Mouse (Mus musculus): ENCODE results near the gene Ndel1.

The Ndel1 gene

DNA sequence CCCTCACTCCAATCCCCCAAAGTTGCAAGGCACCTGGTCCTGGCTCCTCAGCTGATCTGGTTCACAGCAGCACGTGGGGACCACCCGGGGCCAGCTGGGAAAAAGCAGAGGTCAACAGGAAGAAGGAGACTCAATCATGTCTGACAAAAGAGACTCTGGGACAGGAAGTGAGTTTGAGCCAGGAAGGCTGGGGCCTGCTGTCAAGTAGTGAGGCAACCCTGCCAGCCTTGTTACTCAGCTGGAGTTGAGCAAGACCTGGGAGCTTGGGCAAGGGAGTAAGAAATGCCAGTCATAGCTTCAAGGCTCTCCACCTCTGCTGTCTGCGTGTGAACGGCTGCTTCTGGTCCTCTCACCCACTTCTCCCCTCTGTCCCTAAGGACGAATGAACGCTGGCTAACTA is at the start of gene Ndel1:
Gene Ndel1 (minus strand): TSS at position 111 of the 400 bp plus-strand sequence.
- DNase-seq (ENCODE audit: low read depth, low spot score) = no peak

DNA sequence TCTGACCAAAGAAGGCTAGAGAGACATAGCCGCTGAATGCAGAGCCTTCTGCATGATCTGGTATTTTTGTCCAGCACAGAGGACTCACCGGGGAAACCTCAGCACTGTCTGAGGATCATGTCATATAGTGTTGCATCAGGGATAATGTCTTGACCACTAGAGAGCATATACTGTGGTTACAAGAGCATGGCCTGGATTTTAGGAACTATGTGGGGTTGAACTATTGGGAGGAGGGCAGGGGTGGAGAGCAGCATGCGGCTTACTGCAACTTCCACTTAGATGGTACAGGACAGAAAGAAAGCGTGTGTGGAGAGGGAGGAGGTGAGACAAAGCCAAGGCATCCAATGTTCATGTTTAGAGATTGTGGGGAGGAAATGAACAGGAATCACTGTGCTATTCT is 42.9 kb upstream of the Ndel1 start:
- no peak for DNase-seq (ENCODE audit: low read depth, low spot score)

DNA sequence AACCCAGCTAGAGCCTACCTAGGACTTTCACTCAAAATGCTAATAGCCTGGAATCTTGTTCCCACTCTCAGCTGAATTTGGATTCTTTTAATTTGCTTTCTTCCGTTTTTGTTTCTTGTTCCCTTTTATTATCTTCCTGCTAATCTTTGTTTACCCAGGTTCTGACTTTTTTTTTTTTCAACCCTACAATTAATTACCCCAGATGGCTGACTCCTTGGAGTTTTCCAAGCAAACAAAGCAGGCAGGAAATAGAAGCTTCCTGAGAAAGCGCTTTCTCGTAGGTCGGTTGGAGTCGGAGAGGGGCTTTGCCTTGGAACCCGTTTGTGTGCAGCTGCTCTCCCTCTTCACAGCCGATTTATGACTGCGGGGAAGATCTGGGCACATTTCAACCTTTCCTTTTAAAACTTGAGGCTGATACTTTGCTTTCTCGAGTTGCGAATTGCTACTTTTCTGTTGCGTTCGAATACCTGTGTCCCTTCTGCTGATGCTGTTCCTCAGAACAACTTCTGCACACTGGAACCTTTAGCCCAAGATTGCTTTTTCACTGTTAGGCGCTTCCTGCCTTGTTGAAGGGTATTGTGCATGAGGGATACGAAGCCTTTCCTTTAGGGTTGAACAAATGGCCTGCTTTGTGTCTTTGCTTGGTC is 40.0 kb upstream of the Ndel1 start:
- no peak for DNase-seq (ENCODE audit: low read depth, low spot score)

DNA sequence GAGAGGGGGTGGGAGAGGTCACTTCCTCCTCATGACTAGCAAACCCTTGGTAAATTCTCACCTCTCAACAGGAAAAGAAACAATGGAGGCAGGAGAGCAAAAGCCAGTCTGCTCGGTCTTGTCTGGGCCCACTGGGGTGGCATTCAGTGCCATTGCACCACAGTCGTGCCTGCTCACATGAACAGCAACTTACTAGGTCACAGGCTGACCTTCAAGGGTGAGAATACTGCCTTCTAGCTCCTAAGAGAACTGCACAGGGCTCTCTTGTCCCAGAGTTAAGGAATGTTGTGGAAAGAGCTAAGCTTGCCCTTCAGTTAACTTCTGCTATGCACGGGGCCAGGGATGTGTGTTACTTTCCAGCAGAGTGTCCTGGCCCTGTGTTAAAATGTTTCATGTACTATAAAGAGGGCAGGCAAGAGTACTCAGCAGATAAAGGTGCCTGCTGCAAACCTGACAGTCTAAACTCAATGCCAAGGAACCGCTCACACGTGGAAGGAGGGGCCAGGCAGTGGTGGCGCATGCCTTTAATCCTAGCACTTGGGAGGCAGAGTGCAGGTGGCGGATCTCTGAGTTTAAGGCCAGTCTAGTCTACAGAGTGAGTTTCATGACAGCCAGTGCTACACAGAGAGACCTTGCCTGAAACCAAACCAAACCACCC is 37.3 kb upstream of the Ndel1 start:
- DNase-seq (ENCODE audit: low read depth, low spot score) = no peak

DNA sequence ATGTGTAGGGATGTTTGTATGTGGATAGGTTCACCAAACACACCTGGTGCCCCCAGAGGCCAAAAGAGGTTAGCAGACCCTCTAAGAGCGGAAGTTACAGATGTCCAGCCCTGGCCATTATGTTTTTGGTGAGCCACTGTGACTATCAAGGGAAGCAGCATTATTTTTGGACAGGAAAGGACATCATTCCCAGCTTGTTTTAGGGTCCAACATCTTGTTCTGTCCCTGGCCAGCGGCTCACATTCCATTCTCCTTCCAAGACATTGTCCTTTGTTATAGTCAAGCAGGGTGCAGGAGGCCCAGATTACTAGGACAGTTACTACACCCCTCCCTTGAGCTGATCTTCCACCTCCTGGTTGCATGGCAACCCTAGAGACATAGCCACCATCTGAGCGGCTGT is 35.6 kb upstream of the Ndel1 start:
- no peak for DNase-seq (ENCODE audit: low read depth, low spot score)

DNA sequence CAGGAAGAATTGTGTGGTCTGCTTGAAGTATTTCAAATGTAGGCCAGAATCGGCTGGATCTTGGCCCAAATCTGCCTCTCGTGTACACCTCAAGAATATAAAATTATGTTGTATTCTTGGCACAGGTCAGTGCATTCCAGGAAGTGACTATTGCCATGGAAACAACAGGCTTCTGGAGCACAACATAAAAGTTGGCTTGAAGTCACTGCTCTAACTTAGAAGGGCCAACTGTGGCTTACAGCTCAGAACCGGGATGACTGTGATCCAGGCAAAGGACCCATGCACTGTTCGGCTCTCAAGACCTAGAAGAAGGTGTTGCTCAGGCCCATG is 34.8 kb upstream of the Ndel1 start:
- DNase-seq (ENCODE audit: low read depth, low spot score) = no peak

DNA sequence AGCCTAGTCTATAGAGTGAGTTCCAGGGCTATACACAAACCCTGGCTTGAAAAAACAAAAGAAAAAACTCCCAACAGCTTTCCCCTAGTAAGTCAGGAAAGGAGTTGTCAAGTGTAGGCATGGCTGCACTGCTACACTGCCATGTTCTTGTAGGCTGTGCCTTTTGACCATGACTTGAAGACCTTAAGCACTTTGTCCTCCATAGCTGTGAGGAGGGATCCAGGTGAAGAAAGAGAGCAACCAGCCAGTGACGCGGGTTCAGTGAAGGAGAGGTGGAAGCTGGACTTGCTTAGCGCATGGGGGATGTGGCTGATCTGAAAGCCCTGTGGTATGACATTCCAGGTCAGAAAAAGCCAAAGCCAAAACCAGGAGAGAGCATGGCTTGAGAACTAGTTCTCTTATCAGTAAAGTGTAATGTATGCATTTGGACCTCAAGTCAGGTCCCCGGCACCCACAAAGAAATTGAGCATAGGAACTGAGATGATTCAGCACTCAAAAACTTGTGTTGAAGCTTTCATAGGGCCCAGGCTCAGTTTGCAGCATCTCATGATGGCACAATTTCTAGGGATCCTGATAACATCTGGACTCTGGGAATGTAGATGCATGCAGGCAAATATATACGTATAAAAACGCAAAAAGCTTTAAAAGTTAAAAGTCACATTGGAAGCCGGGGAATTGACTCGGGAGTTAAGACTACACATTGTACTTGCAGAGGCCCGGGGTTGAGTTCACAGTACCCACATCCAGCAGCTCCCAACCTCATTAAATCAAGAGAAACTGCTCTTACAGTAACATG is 34.2 kb upstream of the Ndel1 start:
- DNase-seq (ENCODE audit: low read depth, low spot score) = no peak

DNA sequence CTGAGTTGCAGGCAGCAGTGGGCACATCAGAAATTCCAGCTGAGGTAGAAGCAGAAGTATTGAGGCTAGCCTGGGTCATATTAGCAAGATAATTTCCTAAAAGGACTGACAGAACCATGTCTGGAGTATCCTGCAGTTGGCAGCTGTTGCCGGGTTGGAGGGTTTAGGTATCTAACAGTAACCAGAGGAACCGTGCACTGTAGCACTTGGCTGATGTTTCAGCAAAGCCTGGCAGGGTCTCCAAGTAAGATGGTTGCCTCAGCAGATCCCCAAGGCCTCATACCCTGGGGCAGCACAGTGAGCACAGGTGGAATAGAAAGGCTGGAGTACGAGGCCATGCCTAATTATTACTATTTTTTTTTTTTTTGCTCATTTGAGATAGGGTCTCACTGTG is 33.5 kb upstream of the Ndel1 start:
- DNase-seq (ENCODE audit: low read depth, low spot score) = no peak

DNA sequence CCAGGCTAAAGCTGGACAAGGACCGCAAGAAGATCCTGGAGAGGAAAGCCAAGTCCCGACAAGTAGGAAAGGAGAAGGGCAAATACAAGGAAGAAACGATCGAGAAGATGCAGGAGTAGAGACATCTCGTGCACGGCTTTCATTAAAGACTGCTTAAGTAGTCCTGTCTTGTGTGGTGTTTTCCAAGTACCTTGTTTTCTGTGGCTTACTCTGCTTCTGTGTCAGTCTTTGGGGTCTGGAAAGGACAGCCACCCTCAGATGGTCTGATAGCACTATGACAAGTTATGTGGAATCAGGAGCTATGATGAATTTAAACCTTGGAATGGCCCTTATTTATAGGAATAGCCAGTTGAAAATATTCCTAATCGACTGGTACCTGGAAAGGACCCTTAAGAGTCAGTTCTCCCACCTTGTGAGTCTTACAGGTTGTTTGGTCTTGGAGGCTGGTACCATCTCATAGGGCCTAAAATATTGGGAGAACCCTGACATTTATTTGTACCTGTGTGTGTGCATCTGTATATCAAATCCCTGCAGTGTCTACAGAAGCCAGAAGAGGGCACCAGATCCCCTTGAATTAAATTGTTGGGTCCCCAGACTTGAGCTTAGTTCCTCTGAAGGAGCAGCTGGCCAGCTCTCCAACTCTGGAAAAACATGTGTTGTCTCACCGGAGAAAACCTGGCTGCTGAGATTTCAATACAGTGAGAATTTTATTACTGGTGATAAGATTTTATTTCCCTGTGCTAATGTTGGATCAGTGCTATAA is 32.9 kb upstream of the Ndel1 start:
- DNase-seq (ENCODE audit: low read depth, low spot score) = peak; percentile 78

DNA sequence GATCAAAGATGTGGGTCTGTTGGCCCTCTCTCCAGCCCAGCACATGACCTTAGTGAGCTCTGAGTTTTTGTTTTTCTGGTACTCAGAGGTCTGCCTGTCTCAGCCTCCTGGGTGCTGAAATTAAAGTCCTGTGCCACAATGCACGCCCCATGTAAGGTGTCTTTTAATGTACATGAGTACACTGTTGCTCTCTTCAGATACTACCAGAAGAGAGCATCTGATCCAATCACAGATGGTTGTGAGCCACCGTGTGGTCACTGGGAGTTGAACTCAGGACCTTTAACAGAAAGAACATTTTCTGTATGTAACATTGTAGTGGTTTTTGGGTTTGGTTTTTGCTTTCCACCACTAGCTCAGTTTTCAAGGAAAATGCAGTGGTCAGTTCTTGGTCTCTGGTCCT is 32.1 kb upstream of the Ndel1 start:
- no peak for DNase-seq (ENCODE audit: low read depth, low spot score)

DNA sequence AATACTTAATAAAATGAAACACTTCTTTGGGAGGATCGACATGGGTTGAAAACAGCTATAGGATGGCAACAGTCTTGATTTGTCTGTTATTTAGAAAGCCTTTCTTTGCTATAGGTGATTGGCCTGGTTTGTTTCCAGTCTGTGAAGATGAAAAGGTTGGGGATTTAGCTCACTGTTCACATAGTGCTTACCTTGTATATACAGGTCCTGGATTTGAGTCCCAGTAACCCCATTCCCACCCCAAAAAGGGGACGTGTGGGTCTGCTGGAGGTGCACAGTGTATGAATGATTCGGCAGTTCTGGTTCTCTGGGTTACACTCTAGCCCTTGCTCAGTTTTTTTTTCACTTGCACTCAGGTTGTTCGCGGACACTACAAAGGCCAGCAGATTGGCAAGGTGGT is 31.2 kb upstream of the Ndel1 start:
- DNase-seq (ENCODE audit: low read depth, low spot score) = no peak

DNA sequence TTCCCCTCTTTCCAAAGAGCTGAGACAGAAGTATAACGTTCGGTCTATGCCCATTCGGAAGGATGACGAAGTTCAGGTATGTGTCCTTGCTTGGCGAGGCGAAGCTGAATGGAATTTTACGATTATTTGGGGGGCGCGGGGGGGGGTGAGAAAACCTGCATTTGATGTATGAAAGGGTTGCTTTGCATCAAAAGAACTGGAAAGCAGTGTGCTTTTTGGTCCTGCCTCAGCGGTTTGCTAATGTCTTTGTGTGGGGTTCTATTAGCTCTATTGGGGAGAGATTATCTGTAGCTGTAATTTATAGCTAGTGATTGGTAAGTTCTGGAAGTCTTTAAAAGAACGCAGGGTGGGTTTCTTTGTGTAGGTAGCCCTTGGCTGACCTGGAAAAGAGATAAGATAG is 30.7 kb upstream of the Ndel1 start:
- DNase-seq (ENCODE audit: low read depth, low spot score) = no peak

DNA sequence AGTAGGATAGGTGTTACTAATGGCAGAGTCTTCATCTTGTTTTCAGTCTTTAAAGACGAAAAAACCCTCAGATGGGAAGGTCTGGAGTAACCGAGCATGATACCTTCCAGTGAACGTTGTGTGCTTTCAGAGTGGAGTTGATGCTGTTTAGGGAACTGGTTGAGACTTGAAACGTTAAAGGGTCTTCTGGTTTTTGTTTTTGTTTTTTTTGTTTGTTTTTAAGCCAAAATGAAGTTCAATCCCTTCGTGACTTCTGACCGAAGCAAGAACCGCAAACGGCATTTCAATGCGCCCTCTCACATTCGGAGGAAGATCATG is 30.3 kb upstream of the Ndel1 start:
- no peak for DNase-seq (ENCODE audit: low read depth, low spot score)

DNA sequence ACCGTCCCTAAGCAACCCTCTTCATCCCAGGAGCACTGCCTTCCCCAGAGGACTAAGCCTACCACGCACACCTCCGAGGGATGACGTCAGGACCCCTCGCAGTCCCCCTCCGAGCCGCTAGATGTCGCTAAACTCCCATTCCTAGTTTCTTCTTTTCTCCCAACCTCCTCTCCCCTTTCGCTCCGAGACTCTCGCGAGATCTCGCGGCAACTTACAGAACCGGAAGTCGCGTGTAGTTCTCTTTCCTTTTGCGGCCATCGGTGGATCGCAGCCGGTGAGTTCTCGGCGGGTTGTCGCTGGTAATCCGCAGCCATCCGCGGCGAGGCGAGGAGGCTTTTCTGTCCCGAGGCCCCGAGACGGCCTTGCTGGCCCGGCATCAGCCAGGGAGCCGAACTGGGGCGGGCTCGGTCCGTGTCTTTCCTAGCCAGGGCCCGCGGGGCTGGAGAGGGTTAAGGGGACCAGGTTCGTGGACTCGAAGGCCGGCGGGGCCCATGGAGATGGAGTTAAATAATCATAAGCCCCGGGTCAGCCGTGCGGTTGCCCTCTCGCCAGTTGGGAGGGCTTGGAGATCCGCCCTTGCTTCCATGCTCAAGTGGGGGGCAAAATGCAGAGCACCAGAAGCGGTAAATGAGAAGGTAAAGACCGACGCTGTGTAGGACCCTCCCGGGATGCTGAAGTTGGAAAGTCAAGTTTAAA is 29.8 kb upstream of the Ndel1 start, which contains the start of gene Rpl26:
Gene Rpl26 (plus strand): TSS at position 233 of the 696 bp plus-strand sequence.
- peak; percentile 100 for DNase-seq (ENCODE audit: low read depth, low spot score)

DNA sequence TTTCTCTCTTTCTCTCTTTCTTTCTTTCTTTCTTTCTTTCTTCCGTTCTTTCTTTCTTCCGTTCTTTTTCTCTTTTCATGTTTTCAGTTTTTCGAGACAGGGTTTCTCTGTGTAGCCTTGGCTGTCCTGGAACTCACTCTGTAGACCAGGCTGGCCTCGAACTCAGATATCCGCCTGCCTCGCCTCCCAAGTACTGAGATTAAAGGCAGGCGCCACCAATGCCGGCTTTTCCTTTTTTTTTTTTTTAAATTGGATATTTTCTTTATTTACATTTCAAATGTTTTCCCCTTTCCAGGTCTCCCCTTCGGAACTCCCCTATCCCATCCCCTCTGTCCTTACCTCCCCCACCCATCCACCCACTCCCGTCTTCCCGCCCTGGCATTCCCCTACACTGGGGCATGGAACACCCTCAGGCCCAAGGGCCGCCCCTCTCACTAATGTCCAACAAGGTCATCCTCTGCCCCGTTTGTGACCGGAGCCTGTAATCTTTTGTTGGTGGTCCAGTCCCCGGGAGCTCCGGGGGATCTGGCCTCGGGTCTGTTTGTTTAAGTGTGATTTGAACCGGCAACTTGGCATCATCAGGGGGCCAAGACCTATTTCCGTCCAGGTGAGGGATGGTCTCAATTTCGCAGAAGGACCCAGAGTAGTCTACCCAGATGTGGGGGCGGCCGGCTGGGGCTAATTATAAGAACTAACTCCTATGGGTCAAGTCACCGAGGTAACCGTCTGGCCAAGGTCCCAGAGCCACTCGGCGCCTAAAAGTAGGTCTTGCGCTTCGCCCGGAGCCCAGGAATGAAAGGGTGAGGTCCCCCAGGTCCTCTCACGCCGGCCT is 29.1 kb upstream of the Ndel1 start:
- DNase-seq (ENCODE audit: low read depth, low spot score) = no peak

DNA sequence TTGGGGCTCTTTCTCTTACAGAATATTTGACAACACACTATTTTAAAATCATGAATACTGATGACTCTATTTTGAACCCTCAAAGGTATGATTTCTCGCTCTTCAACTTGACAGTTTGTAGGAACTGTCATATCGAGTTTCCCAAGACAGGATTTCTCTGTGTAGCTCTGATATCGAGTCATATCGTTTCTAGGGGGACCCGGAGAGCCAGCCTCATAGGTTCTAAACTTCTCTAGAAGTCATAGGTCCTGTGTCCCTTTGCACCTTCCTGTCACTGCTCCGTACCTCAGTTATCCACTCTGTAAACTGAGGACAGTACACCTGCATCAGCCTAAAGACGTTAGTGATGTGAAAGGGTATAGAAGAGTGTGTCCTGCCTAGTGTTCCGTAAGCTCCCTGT is 28.2 kb upstream of the Ndel1 start:
- no peak for DNase-seq (ENCODE audit: low read depth, low spot score)

DNA sequence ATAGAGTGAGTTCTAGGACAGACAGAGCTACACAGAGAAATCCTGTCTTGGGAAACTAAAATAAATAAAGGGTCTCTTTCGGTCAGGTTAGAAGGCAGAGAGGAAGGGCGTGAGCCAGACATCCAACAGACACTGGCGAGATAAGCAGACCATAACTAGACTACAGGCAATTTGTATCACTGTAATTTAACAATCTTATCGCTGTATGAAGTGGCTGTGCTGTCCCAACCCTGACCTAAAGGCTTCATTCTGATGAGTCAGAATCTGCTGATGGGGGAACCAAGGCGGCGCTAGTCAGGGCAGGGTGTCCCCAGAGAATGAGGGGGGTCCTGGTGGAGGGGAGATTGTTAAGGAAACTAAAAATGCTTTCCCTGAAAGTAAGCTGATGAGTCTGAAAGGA is 27.1 kb upstream of the Ndel1 start:
- no peak for DNase-seq (ENCODE audit: low read depth, low spot score)

DNA sequence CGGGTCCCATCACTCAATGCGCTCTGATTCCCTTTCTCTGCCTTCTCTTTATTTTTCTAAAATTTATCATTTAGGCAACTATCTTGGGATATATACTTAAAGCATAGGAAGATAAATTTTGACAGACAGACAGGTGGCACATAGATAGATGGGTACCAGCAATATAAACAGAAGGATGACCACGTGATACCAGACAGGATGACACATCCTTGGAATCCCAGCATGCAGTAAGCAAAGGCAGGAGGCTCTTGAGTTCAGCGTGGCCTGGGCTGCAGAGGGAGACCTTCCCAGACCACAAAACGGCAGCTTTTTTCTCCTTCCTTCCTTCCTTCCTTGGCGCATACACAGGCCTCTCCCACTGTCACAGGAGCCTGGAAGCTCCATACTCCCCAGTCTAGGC is 26.2 kb upstream of the Ndel1 start:
- DNase-seq (ENCODE audit: low read depth, low spot score) = no peak

DNA sequence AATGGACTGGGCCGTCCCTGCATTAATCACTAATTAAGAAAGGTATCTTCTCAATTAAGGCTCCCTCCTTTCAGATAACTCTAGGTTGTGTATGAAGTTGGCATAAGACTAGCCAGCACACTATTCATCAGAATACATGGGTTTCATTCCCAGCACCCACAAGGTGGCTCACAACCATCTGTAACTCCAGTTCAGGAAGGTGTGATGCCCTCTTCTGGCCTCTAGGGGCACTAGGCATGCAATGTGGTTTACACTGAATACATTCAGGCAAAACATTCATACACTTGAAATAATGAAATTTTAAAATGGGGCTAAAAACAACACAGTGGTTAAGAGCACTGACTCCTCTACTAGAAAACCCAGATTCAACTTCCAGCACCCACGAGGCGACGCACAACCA is 25.5 kb upstream of the Ndel1 start:
- DNase-seq (ENCODE audit: low read depth, low spot score) = no peak

DNA sequence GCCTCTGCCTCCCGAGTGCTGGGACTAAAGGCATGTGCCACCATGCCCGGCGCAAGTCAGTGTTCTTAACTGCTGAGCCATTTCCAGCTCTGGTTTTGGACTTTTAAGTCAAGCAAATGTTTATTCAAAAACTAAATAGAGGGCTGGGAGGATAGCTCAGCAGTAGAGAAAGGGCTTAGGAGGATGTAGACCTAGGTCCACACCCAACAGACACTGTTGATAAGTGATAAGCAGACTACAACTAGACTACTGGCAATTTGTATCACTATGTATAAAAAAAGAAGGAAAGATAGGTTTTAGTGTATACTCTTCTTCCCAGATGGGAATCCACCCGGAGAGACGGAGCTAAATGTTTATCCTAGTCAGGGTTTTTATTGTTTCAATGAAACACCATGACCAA is 24.6 kb upstream of the Ndel1 start:
- no peak for DNase-seq (ENCODE audit: low read depth, low spot score)

DNA sequence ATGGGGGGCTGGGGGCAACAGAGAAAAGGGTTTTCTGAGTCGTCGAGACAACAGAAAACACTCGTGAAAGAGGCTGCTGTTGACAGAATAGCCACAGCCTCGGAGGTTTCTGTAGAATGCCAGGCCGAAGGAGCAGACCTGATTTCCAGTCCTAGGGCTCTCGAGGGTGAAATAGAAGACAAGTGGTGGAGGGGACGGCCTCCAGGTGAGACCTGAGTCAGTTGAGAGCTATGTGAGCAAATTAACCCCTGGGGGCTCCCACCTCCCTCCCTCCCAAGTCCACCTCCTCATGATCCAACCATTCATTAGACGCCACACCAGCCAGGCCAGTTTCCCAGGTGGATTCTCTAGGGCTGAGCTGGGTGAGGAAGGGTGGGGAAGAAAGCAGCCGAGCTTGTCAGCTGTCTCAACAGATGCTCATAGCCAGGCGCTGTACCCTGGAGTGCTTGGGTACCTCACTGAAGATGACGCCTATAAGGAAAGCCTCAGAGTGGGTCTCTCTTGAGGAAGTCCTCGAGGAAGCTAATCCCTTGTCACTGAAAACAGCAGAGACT is 22.3 kb upstream of the Ndel1 start:
- no peak for DNase-seq (ENCODE audit: low read depth, low spot score)

Data from mesoderm, embryonic 11.5 days (tissue).